Comparison of ENCODE assay signal across 8 mouse cellular contexts in the genomic region with DNA sequence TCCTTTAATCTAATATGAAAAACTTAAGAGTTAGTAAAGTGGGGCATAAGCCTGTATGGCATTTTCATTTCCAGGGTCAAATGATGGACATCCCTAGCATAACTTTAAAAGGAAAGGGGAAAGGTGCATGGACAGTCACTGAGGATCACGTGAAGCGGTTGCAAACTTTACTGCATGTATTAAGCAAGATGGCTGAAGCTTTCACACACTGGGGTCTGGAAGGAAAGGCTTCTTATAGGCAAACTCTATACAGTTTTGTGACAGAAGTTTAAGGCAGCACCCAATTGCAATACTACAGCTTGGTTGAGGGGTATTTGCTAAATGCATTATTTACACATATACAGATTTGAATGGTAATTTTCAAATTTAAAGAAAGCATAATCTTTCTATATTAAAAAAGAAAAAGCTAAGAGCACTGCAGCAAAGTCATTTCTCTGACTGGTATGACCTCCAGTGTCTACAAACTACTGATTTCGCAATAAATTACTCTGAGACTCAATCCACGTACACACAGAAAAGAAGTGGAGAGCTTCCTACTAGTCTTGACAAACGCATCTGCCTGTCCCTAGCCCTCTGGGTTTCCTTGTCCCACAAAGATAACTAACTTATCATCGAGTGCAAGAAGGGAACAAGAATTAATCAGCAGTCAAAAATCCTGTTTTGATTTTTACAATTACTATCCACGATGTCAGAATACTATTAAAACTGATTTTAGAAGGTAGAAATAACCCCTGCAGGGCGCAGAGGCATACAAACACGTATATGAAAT. TPM values are rescaled to one million over a fixed set of nuclear protein-coding genes. Genes with fewer than 3 reads are reported as not detected.
DNase-seq lines count a peak whose midpoint lies in the region; ATAC-seq and TF ChIP-seq lines count a peak whose summit lies in the region.

No protein-coding gene starts in this region.

- no peaks in the 10 kb centered on the region for H3K36me3 ChIP-seq in kidney, postnatal 0 days (ENCODE audit: insufficient read depth, low read length)
- H3K36me3 ChIP-seq in hindbrain, embryonic 13.5 days, result no peaks in the 10 kb centered on the region
- no peaks in the 10 kb centered on the region for H3K36me3 ChIP-seq in midbrain, embryonic 11.5 days (ENCODE audit: control insufficient read depth, insufficient read depth, low read length)

- H3K9ac ChIP-seq in kidney, postnatal 0 days (ENCODE audit: low read depth, low read length), result peak overlapping the region; percentile 79
- H3K9ac ChIP-seq in hindbrain, embryonic 13.5 days, result peak overlapping the region; percentile 87
- peak overlapping the region; percentile 85 for H3K9ac ChIP-seq in midbrain, embryonic 11.5 days (ENCODE audit: low read length)

- H3K4me2 ChIP-seq in kidney, postnatal 0 days (ENCODE audit: low read length), result peak overlapping the region; percentile 70
- H3K4me2 ChIP-seq in hindbrain, embryonic 13.5 days, result peak overlapping the region; percentile 68
- peak overlapping the region; percentile 61 for H3K4me2 ChIP-seq in midbrain, embryonic 11.5 days

- intact Hi-C loops in left cerebral cortex, postnatal 14 days (cut with DNase I), result no loop called here

- peak overlapping the region; percentile 76 for H3K4me3 ChIP-seq in kidney, postnatal 0 days (replicated peaks; ENCODE audit: low read depth, low read length)
- H3K4me3 ChIP-seq in hindbrain, embryonic 13.5 days, result peak overlapping the region; percentile 90
- peak overlapping the region; percentile 78 for H3K4me3 ChIP-seq in midbrain, embryonic 11.5 days (ENCODE audit: low read depth, low read length)

- TF ChIP-seq CTCF in kidney, postnatal 0 days (IDR thresholded peaks at IDR 0.05; ENCODE audit: low read depth), result no peak

- H3K27me3 ChIP-seq in kidney, postnatal 0 days (ENCODE audit: insufficient read depth, low read length), result no peaks in the 10 kb centered on the region
- H3K27me3 ChIP-seq in hindbrain, embryonic 13.5 days, result no peaks in the 10 kb centered on the region
- no peaks in the 10 kb centered on the region for H3K27me3 ChIP-seq in midbrain, embryonic 11.5 days (ENCODE audit: control insufficient read depth, insufficient read depth, low read length)

- ATAC-seq in kidney, postnatal 0 days (replicated peaks; ENCODE audit: low FRiP score, low read depth), result no peak
- ATAC-seq in hindbrain, embryonic 13.5 days (ENCODE audit: low FRiP score), result no peak
- ATAC-seq in midbrain, embryonic 11.5 days (ENCODE audit: low FRiP score), result no peak

- WGBS in kidney, postnatal 0 days, result 11% methylated on average over 9 of the region's 9 CpGs
- WGBS in hindbrain, embryonic 13.5 days, result 27% methylated on average over 9 of the region's 9 CpGs
- WGBS in midbrain, embryonic 11.5 days, result 28% methylated on average over 9 of the region's 9 CpGs

- DNase-seq in kidney, postnatal 0 days (ENCODE audit: low spot score), result peak; percentile 41
- no peak for DNase-seq in kidney, adult 11 months
- peak; percentile 23 for DNase-seq in embryo, embryonic 11 days
- peak; percentile 87 for DNase-seq in midbrain, embryonic 11.5 days (ENCODE audit: low spot score, missing footprints)
- DNase-seq in B cell, adult 2 months, result no peak
- DNase-seq in layer of hippocampus, postnatal 36 days, result no peak
- no peak for DNase-seq in left cerebral cortex, postnatal 14 days (ENCODE audit: low spot score in 2 of 2)

- H3K4me1 ChIP-seq in kidney, postnatal 0 days (replicated peaks; ENCODE audit: insufficient read depth, low read length), result peaks cover 4% of the 10 kb centered on the region; the same call in 1 of the 2 replicates
- peaks cover 24% of the 10 kb centered on the region for H3K4me1 ChIP-seq in hindbrain, embryonic 13.5 days (replicated peaks)
- peaks cover 15% of the 10 kb centered on the region for H3K4me1 ChIP-seq in midbrain, embryonic 11.5 days (ENCODE audit: control insufficient read depth, insufficient read depth, low read length)

- peak overlapping the region; percentile 96; the same call in 1 of the 2 replicates for H3K27ac ChIP-seq in kidney, postnatal 0 days
- H3K27ac ChIP-seq in hindbrain, embryonic 13.5 days, result no peak overlapping the region
- no peak overlapping the region for H3K27ac ChIP-seq in midbrain, embryonic 11.5 days (ENCODE audit: low read depth, low read length)

- H3K9me3 ChIP-seq in kidney, postnatal 0 days (replicated peaks; ENCODE audit: low read length), result no peaks in the 10 kb centered on the region
- no peaks in the 10 kb centered on the region for H3K9me3 ChIP-seq in hindbrain, embryonic 13.5 days
- no peaks in the 10 kb centered on the region for H3K9me3 ChIP-seq in midbrain, embryonic 11.5 days (ENCODE audit: control insufficient read depth, low read length)

RNA-seq across cellular contexts. Expression of a gene that starts 1.6 kb away (rescaled TPM):
- 90.1 and 97.4 TPM in 2 replicates for polyA plus RNA-seq in kidney, postnatal 0 days (2015; fragmentation: Nextera tagmentation; extraction: Ambion mirVana)
- polyA plus RNA-seq in hindbrain, embryonic 13.5 days (2015; fragmentation: Nextera tagmentation; extraction: Ambion mirVana), result 65.0 and 71.6 TPM in 2 replicates
- polyA plus RNA-seq in midbrain, embryonic 11.5 days (2014; fragmentation: Nextera tagmentation; extraction: Ambion mirVana), result 70.0 and 75.2 TPM in 2 replicates
- total RNA-seq in layer of hippocampus, postnatal 36 days (2021), result 10 to 100 TPM; 81.6 to 90.6 TPM
- total RNA-seq in left cerebral cortex, postnatal 14 days (2021), result 10 to 100 TPM; 61.1 to 65.7 TPM

Comparison
In these comparisons a context has a peak if more than half of its experiments do, and no peak if none do; other contexts are left out.
1. DNase-seq: peak in kidney, postnatal 0 days (single experiment), embryo, embryonic 11 days (single experiment) and midbrain, embryonic 11.5 days (single experiment); none in kidney, adult 11 months (single experiment), B cell, adult 2 months (0 of 2), layer of hippocampus, postnatal 36 days (0 of 2) and left cerebral cortex, postnatal 14 days (0 of 2).
2. Peak in every context shown above with its lines, with median percentiles within 50 percentile points of each other: H3K4me2 ChIP-seq, H3K4me3 ChIP-seq and H3K9ac ChIP-seq.